Mouse (Mus musculus) lung, postnatal 0 days (tissue): ENCODE measurements at regions not wholly inside any gene's neighbourhood (a gene's known extent, or its start where the extent isn't known, plus 50 kb on each side); places are given as distances from the start of the nearest gene placed in this dataset.

Experiments used
- CTCF ChIP-seq: IDR thresholded peaks from 2 replicates; pipeline ENCODE4 v1.5.1; 2016; ENCODE audit warnings: antibody characterized with exemption, mild to moderate bottlenecking
- EP300 ChIP-seq: IDR thresholded peaks from 2 replicates; pipeline ENCODE4 v1.6.1; 2016; ENCODE audit warnings: antibody characterized with exemption, mild to moderate bottlenecking, control low read depth

DNA sequence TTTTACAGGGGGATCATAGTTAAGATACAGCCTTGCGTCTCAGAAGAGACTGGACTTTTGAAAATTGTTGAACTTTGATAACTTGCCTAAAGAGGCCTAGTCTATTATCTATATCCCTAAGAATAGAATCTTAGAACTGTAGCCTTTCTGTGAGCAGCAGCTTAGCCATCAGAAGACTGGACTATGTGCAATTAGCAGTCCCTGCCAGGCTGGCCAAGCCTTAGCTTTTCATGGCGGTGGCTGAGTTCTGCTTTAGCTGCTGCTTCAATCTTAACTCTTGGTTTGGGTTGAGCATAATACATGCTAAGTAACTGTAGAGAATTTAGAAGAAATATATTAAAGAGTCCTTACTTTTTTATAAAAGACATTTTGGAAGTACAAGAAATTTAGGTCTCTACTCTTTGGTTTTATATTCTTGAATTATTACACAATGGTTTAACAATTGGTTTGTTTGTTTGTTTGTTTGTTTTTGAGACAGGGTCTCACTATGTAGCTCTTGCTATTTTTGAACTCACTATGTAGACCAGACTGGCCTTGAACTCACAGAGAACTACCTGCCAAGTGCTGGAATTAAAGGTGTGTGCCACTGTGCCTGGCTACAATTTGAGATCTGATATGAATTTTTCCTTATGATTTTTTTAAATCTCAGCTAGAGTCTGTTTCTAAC, 201.2 kb upstream of the Ptprz1 start:
- no peak for TF ChIP-seq CTCF
- no peak for TF ChIP-seq EP300
